Mouse (Mus musculus): ENCODE results near the gene Tmbim4.
"Not testable (repeated sequence)": the region's sequence is repeated elsewhere in the genome, so short reads cannot be mapped to it uniquely, and the experiment has no call there.

Tmbim4 gene

DNA sequence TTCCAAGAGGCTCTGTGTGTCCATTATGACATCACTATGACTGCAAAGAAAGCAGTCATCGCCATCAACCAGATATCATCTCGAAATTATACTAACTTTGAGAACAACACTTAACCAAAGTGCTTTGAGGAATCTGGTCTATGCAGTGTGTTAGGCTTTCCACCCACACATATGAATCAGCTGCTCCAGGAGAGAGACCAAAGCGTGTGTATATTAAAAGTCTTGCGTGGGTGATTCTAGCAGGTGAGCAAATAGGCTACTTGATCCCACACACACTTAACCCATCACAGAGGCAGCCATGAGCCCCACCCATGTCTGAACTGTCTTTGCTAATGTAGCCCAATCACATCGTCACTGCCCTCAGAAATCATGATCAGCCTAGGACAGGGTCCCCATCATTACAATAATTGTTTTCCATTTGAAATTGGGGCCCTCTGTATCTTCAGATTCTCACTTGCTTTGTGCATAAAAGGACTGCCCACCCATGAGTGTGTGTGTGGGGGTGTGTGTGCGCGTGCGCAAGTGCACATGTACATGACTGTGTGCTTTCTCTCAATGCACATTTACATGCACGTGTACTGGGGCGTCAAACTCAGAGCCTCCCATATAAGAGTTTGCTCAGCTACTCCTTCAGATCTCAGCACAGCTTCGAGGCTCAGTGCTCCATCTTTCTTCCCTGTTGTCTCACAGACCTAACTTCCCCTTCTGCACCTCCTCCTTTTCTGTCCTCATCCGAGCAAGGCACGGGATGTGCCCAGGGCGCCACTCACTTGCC, 4.1 kb upstream of the Tmbim4 start:
- peak; percentile 7 to 9 for DNase-seq (ENCODE audit: low spot score in 2 of 2)

DNA sequence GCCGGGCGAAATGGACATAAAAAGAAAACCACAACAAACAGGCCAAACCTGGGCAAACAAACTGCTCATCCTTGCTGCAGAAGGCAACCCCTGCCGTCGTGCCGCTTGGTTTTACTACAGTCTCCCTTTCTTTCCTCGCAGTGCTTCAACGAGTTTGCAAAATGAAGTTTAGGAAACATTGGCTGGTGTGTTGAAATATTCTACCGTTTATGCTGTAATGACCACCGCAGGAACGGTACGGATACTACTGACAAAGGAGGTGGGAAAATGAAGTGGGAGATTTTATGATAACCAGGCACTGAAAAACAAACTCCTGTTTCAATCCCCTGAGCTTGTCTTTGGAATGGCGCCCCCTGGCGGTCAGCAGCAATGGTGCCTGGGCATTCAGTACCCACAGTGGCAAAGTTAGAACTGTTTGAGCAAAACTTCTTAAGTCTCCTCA, 592 bp downstream of the Tmbim4 start, which contains the start of gene Irak3:
TSS of gene Irak3 (minus strand) at position 170 of the 442 bp plus-strand sequence.
- peak in 1 of 2 experiments; percentile 55 for DNase-seq (ENCODE audit: low spot score in 2 of 2)

DNA sequence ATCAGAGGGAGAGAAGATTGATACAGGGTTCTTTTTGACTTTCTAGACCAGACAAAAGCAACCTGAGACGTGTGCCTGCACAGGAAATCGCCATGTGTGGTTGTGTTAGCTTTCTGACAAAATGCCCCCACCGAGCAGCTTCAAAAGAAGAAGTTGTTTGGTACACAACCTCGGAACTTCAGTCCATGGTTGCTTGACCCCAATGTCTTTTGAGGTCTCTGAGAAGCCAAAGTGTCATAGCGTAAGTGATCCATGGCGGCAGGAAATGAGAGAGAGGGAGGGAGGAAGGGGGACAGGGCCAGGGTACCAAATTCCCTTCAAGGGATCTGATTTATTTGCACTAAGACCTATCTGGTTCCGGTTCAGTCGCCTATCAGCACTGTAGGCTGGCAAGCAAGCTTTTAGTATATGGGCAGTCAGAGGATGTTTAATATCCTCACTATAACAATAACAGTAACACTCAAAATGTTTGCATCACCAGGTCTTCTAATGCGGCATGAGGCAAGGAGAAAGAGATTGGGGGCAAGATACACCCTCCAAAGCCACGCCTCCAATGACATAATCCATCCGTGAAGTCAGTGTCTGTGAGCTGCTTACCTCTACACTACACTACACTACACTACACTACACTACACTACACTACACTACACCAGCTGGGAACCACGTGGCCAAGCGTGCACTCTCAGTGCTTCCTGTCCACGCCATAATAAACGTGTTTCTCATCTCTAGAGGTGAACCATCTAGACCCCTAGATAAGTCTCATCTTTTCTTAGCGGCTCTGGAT, 1.3 kb downstream of the Tmbim4 start:
- no peak for DNase-seq (ENCODE audit: low spot score in 2 of 2)

GRCm38 (mm10) chr10:120204591-120205210, 3.3 kb downstream of the Tmbim4 start:
- DNase-seq (ENCODE audit: low spot score in 2 of 2), result no peak

DNA sequence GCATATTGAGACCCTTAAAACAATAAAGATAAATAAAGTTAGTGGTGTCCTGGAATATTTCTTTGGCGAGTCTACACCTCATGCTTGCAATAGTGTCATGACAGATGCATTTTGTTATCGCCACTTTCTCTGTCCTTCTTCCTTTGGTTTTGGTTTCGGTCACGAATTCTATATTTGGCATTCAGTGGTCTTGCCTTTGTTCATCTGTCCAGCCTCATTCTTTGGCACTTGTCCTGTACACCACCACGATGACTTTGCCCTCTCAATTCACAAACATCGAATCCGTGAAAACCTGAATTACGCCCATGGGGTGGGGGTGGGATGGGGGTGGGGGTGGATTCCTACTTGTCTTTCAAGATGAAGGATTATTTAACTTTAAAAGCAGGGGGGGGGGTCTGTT, 6.6 kb downstream of the Tmbim4 start:
- DNase-seq (ENCODE audit: low spot score in 2 of 2), result no peak

GRCm38 (mm10) chr10:120208575-120209538, 7.5 kb downstream of the Tmbim4 start:
- DNase-seq (ENCODE audit: low spot score in 2 of 2), result peak; percentile 87 to 88

DNA sequence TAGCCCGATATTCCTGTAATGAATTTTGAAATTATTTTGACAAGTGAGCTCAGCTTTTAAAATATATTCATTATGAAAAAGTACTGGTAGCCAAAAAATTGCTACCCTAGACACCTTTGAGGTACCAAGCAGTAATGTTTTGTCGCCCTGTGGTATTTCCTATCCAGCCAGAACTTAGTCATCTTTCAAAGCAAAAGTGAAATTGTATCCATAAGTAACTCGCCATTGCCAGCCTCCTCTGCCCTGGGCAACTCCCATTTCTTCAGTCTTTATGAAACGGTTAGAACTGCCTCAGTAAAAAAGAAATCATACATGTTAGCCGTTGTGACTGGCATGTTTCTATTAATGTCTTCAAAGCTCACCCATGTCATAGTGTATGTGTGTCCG, 8.1 kb downstream of the Tmbim4 start:
- DNase-seq (ENCODE audit: low spot score in 2 of 2), result no peak

- DNase-seq (ENCODE audit: low spot score in 2 of 2), result no peak
Observed at GRCm38 (mm10) chr10:120210096-120210495, 8.7 kb downstream of the Tmbim4 start.

DNA sequence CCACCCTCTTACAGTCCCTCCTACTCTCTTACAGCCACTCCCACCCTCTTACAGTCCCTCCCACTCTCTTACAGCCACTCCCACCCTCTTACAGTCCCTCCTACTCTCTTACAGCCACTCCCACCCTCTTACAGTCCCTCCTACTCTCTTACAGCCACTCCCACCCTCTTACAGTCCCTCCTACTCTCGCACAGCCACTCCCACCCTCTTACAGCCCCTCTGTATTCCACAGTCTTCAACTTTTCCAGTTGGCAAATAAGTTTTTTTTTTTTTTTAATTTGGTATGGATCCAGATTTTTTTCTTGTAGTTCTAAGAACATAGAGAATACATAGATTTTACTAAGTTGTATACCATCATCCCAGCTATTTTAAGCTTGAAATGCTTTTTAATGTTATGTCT, 15.7 kb downstream of the Tmbim4 start:
- DNase-seq (ENCODE audit: low spot score in 2 of 2), result not testable (repeated sequence)

DNA sequence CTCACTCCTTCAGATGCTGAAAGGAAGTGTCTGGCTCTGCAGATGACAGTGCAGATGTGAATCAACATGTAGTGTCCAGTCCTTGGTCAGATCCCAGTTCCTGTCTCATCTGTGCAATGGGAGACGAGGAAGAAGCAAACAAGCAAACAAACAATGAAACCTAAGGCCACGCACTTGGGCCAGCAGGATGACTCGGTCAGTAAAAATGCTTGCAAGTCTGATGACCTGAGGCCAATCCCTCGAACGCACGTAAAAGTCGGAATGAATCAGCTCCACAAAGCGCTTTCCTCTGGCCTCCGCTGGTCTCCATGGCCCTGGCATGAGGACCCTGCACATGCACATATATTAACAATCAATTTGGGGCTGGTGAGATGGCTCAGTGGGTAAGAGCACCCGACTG, 17.6 kb downstream of the Tmbim4 start:
- DNase-seq (ENCODE audit: low spot score in 2 of 2), result no peak

GRCm38 (mm10) chr10:120219578-120220359, 18.4 kb downstream of the Tmbim4 start:
- no peak for DNase-seq (ENCODE audit: low spot score in 2 of 2)

DNA sequence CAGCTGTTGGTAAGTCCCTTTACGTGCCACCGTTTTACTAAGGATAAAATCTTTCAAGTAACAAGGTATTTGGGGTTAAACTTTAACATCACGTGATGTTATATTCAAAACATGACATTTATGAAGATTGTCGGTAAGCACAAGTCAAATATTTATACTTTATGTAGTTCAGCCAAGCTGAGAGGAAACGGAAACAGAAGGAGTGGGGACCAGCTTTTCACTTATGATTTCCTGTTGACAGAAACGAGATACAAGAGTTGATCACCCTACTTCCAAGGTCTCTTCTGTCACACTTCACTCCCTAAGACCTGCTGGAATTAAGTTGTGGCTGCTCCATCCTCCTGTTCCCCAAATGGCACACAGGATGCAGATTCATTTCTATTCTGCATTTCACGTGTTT, 19.4 kb downstream of the Tmbim4 start:
- DNase-seq (ENCODE audit: low spot score in 2 of 2), result no peak

- peak; percentile 80 to 84 for DNase-seq (ENCODE audit: low spot score in 2 of 2)
Observed at GRCm38 (mm10) chr10:120226871-120227661, 25.7 kb downstream of the Tmbim4 start, which contains the start of gene Llph. Gene Llph (plus strand): TSS chr10:120227070.

GRCm38 (mm10) chr10:120231718-120232117, 30.3 kb downstream of the Tmbim4 start:
- DNase-seq (ENCODE audit: low spot score in 2 of 2), result no peak

DNA sequence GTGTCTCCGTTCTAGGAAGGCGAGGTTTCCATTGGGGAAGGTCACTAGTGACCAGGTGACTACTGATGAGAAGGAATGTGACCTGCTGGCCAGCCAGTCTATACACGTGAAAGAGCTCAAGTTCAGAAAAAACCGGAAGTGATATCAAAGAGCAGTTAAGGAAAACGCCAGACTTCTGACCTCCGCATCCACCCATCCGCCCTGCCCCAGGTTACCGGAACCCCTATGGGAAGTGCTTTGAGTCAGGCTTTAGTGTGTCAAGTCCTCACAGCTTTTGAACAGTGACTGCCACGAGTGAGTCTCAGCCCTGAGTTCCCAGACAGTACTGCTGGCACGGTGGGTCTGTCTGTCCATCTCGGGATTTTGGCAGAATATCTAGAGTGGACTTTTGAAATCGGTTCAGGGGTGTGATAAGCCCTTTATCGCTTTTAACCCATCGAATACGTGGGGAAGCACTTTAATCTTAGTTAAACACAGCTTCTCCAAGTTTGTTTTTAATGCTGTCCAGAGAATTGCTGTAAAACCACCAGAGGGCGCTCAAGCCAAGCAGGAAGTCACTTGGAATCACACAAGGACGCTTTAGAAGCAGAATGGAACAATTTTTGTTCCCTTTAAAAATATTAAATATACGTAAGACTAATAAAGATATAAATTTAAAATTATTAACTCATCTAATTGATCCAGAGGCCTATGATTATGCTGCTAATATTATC, 32.4 kb downstream of the Tmbim4 start:
- DNase-seq (ENCODE audit: low spot score in 2 of 2), result peak in 1 of 2 experiments; percentile 13

GRCm38 (mm10) chr10:120236855-120237254, 35.5 kb downstream of the Tmbim4 start:
- no peak for DNase-seq (ENCODE audit: low spot score in 2 of 2)

- no peak for DNase-seq (ENCODE audit: low spot score in 2 of 2)
Observed at GRCm38 (mm10) chr10:120238241-120238640, 36.9 kb downstream of the Tmbim4 start.

GRCm38 (mm10) chr10:120239476-120239875, 38.1 kb downstream of the Tmbim4 start:
- no peak for DNase-seq (ENCODE audit: low spot score in 2 of 2)

- no peak for DNase-seq (ENCODE audit: low spot score in 2 of 2)
Observed at GRCm38 (mm10) chr10:120242421-120242820, 41.0 kb downstream of the Tmbim4 start.

All from right cerebral cortex, postnatal 36 days (tissue).